Mouse (Mus musculus): ENCODE results near the gene Clmn. TPM values are rescaled to one million over a fixed set of nuclear protein-coding genes. Genes with fewer than 3 reads are reported as not detected.

Clmn gene
- polyA plus RNA-seq, 1 experiment from 2014 or later = 3.0 TPM

DNA sequence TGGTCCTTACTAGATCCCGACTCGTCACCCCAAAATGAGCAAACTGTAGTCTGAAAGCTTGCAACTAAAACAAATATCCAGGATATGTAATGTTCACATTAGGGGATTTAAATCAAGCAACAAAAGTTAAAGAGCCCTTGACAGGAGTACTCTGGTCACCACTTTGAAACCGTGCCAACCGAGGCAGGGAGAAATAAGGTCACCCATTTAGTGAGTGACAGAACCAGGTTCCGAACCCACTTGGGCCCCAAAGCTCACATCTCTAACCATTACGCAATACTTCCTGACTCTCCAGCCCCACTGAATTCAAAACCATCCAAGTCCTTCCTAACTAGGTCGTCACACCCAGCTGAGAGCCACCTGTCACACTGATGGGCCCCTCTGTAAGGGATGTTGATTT, 46.8 kb downstream of the Clmn start:
- WGBS = 80% methylated on average over 7 of the region's 7 CpGs
- H3K4me1 ChIP-seq (ENCODE audit: control insufficient read depth, insufficient read depth, low read length) = peaks cover 10% of the 10 kb centered on the region; the same call in 1 of the 2 replicates
- no peaks in the 10 kb centered on the region for H3K36me3 ChIP-seq (ENCODE audit: control insufficient read depth, insufficient read depth, low read length)
- no peak overlapping the region for H3K4me2 ChIP-seq (ENCODE audit: low read depth, low read length)
- H3K4me3 ChIP-seq (ENCODE audit: low read length) = no peak overlapping the region
- no peaks in the 10 kb centered on the region for H3K9me3 ChIP-seq (ENCODE audit: control insufficient read depth, low read length)
- no peak overlapping the region for H3K9ac ChIP-seq (ENCODE audit: low read depth, low read length)
- no peak for ATAC-seq
- no peak overlapping the region for H3K27ac ChIP-seq (ENCODE audit: low read length)
- no peaks in the 10 kb centered on the region for H3K27me3 ChIP-seq (replicated peaks; ENCODE audit: control insufficient read depth, insufficient read depth, low read length)

DNA sequence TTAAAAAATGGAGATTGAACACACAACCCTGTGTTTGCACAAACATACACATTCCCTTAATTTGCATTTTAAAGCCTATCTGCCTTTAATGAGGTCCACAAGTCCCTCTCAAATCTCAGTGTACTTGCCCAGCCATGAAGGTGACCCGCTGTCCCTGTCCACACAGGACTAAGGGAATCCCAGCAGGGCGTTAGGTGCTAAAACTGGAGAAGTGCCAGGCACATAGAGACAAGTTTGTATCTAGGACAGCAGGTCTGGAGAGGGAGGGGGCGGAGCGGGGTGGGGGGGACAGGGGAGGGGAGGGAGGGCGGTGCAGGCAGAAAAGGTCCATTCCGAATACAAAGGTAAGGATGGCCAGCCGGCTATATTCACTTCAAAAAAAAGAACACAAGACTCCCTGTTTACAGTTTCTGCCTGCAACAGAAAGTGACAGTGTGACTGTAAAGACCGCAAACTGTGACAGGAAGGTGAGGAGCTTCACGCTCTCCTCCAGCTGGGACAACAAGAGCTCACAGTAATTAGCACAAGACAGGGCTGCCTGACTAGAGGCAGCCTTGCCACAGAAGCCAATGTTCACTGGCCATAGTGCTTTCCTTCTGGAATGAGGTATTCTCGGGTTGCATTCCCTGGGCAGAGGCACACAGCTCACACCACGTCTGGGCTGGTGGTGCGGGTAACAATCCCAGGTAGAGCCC, 47.6 kb downstream of the Clmn start:
- Histone ChIP-seq H3K4me3 (ENCODE audit: low read length) (no peak overlapping the region), H3K4me2 (ENCODE audit: low read depth, low read length) (no peak overlapping the region), H3K9ac (ENCODE audit: low read depth, low read length) (no peak overlapping the region), H3K4me1 (ENCODE audit: control insufficient read depth, insufficient read depth, low read length) (peaks cover 11% of the 10 kb centered on the region; the same call in 1 of the 2 replicates), H3K27me3 (replicated peaks; ENCODE audit: control insufficient read depth, insufficient read depth, low read length) (no peaks in the 10 kb centered on the region), H3K27ac (ENCODE audit: low read length) (no peak overlapping the region), H3K9me3 (ENCODE audit: control insufficient read depth, low read length) (no peaks in the 10 kb centered on the region), H3K36me3 (ENCODE audit: control insufficient read depth, insufficient read depth, low read length) (no peaks in the 10 kb centered on the region)
- ATAC-seq = no peak
- WGBS = 49% methylated on average over 12 of the region's 12 CpGs

DNA sequence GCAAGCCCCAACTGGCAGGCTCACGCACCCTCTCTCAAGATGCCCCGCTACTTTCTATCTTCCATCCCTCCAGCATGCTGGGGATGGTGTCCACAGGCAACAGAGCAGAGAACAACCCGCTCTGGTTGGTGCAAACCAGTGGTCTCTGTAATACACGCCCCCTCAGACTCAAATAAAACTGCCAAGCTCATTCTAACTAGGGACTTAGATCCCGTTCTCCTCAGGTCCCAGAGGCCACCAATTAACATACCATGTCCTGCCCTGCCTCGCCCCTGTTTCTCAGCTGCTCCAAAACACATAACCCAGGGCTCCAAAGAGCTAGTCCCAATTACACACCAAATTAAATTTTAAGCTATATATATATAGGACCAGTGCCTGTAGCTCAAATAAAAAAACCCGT, 50.6 kb downstream of the Clmn start:
- 52% methylated on average over 7 of the region's 7 CpGs for WGBS
- Histone ChIP-seq H3K36me3 (ENCODE audit: control insufficient read depth, insufficient read depth, low read length) (no peaks in the 10 kb centered on the region), H3K4me2 (ENCODE audit: low read depth, low read length) (no peak overlapping the region), H3K4me3 (ENCODE audit: low read length) (no peak overlapping the region), H3K9me3 (ENCODE audit: control insufficient read depth, low read length) (no peaks in the 10 kb centered on the region), H3K9ac (ENCODE audit: low read depth, low read length) (no peak overlapping the region), H3K4me1 (ENCODE audit: control insufficient read depth, insufficient read depth, low read length) (peaks cover 16% of the 10 kb centered on the region; the same call in 1 of the 2 replicates), H3K27me3 (replicated peaks; ENCODE audit: control insufficient read depth, insufficient read depth, low read length) (no peaks in the 10 kb centered on the region), H3K27ac (ENCODE audit: low read length) (no peak overlapping the region)
- ATAC-seq = peak; percentile 26; the same call in 1 of the 2 replicates

DNA sequence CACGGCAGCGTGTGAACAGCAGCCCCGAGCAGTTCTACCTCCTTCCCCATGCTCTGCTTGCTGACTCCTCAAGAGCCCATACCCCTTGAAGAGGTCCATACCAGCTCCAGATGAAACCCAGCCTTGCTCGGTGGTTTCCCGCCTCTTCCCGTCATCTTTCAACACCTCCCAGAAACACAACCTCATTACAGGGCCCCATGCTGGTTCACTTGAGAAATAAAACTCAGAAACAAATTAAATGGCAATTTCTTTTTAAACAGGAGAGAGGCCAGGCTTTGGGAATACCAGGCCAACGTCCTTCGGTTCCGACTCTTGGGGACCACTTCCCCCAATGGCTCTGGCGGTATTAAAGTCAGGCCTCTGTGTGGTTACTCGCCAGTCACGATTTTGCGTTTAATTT, 51.1 kb downstream of the Clmn start:
- Histone ChIP-seq H3K9ac (ENCODE audit: low read depth, low read length) (no peak overlapping the region), H3K4me1 (ENCODE audit: control insufficient read depth, insufficient read depth, low read length) (peaks cover 21% of the 10 kb centered on the region), H3K9me3 (ENCODE audit: control insufficient read depth, low read length) (no peaks in the 10 kb centered on the region), H3K36me3 (ENCODE audit: control insufficient read depth, insufficient read depth, low read length) (no peaks in the 10 kb centered on the region), H3K4me3 (ENCODE audit: low read length) (no peak overlapping the region), H3K27ac (ENCODE audit: low read length) (no peak overlapping the region), H3K4me2 (ENCODE audit: low read depth, low read length) (no peak overlapping the region), H3K27me3 (replicated peaks; ENCODE audit: control insufficient read depth, insufficient read depth, low read length) (no peaks in the 10 kb centered on the region)
- no peak for ATAC-seq
- 83% methylated on average over 13 of the region's 13 CpGs for WGBS

DNA sequence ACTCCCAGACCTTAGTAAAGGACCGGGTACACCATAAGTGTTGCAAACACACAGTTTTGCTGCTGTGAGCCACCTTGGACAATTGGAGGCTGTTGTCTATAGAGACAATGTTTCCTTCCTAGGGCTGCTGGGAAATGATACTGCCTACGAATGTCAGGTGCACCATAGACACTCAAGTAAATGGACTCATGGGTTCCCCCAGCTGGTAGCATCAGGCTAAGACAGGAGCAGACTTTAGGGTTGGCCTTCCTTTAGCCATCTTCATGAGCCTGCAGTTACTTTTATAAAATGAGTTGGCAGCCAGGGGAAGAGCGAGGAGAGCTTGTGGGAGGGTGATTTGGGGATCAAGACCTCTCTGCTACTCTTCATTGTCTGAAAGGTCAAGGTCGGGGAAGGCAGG, 52.2 kb downstream of the Clmn start:
- Histone ChIP-seq H3K36me3 (ENCODE audit: control insufficient read depth, insufficient read depth, low read length) (no peaks in the 10 kb centered on the region), H3K4me1 (ENCODE audit: control insufficient read depth, insufficient read depth, low read length) (peaks cover 31% of the 10 kb centered on the region), H3K27ac (ENCODE audit: low read length) (no peak overlapping the region), H3K4me2 (ENCODE audit: low read depth, low read length) (no peak overlapping the region), H3K4me3 (ENCODE audit: low read length) (no peak overlapping the region), H3K9ac (ENCODE audit: low read depth, low read length) (no peak overlapping the region), H3K9me3 (ENCODE audit: control insufficient read depth, low read length) (no peaks in the 10 kb centered on the region), H3K27me3 (replicated peaks; ENCODE audit: control insufficient read depth, insufficient read depth, low read length) (no peaks in the 10 kb centered on the region)
- WGBS = 79% methylated on average over 4 of the region's 4 CpGs
- no peak for ATAC-seq

DNA sequence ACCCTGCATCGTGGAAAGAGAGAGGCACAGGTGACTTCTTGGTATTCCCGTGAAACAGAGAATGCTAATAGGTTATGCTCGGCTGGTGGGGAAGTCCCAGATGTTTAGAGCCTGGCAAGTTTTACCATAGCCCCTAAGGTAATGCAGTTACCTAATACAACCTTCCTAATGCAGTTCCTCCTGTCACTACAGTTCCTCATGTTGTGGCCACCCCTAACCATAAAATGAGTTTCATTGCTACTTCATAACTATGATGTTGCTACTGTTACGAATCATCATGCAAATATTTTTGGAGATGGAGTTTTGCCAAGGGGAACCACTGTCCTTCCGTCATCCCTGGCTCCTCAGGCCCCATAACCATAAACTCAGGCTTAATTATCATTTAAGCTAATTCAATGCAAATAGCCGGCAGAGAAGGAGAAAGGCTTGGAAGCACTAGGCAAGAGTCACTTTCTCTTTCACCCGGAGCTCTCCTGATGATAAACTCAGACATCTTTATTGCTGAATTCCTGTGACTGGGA, 53.9 kb downstream of the Clmn start:
- no peak overlapping the region for H3K9ac ChIP-seq (ENCODE audit: low read depth, low read length)
- H3K27ac ChIP-seq (ENCODE audit: low read length) = no peak overlapping the region
- H3K4me2 ChIP-seq (ENCODE audit: low read depth, low read length) = no peak overlapping the region
- H3K27me3 ChIP-seq (replicated peaks; ENCODE audit: control insufficient read depth, insufficient read depth, low read length) = no peaks in the 10 kb centered on the region
- ATAC-seq = no peak
- WGBS = 53% methylated on average over 7 of the region's 7 CpGs
- no peaks in the 10 kb centered on the region for H3K36me3 ChIP-seq (ENCODE audit: control insufficient read depth, insufficient read depth, low read length)
- no peaks in the 10 kb centered on the region for H3K9me3 ChIP-seq (ENCODE audit: control insufficient read depth, low read length)
- H3K4me3 ChIP-seq (ENCODE audit: low read length) = no peak overlapping the region
- H3K4me1 ChIP-seq (ENCODE audit: control insufficient read depth, insufficient read depth, low read length) = peaks cover 31% of the 10 kb centered on the region

DNA sequence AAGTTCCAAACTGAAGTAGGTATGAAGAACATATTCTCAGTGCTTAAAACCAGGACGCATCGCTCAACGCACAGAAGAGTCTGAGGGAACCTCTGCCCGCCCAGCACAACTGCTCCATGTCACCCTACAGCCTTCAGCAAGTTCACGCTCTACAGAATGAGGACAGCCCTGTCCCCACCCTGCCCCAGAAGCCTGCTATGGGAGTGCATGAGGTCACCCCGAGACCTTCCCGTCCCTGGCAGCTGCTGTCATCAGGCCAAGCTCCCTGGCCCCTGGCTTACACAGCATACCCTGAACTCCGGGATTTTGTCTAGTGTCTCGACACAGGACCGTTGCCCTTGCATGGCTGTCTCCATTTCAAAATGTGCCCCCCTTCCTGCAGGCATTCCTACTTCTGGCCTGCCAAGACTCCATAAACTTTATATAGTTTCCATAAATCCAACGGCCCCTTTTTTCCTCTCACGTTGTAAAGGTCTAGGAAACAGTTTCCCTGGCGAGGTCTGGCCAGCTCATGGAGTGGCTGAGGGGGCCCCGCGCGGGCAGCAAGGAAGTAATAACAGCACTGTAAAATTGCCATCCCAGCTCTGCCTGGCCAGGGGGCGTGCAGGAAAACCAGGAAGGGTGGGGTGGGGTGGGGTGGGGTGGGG, 56.3 kb downstream of the Clmn start:
- no peak overlapping the region for H3K9ac ChIP-seq (ENCODE audit: low read depth, low read length)
- WGBS = 49% methylated on average over 17 of the region's 17 CpGs

DNA sequence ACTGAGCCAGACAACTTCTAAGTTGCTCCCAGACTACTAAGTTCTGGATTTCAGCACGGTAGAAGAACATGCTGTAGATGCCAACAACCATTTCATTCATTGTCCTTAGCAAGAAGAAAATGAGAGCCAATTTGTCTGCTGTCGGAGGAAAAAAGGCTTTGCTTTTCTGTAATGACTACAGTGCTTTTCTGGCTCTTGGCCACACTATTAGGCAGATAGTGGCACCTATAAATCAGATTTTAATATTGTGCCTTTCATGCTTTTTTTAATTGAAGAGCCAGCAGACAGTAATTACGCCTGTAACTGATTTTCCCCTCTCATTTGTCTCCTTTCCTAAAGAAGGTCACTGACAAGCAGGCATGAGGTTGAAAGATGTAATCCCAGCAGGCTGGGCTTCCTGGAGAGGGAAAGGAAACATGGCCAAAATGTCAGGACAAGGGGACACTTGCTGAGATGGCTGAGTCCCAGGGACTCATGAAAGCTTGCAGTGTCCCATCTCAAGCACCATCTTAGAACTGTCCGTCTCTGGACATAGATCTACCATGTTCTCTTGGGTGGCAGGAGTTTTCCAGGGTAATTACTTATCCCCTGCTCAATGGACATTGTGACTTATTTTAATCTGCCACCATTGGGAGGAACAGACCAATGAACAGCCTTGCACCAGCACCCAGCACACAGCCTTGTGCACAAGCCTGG, 58.0 kb downstream of the Clmn start:
- 70% methylated on average over 4 of the region's 4 CpGs for WGBS
- ATAC-seq = no peak
- Histone ChIP-seq H3K9ac (ENCODE audit: low read depth, low read length) (no peak overlapping the region), H3K4me3 (ENCODE audit: low read length) (no peak overlapping the region), H3K27ac (ENCODE audit: low read length) (no peak overlapping the region), H3K36me3 (ENCODE audit: control insufficient read depth, insufficient read depth, low read length) (no peaks in the 10 kb centered on the region), H3K27me3 (replicated peaks; ENCODE audit: control insufficient read depth, insufficient read depth, low read length) (no peaks in the 10 kb centered on the region), H3K4me1 (ENCODE audit: control insufficient read depth, insufficient read depth, low read length) (peaks cover 22% of the 10 kb centered on the region), H3K4me2 (ENCODE audit: low read depth, low read length) (no peak overlapping the region), H3K9me3 (ENCODE audit: control insufficient read depth, low read length) (no peaks in the 10 kb centered on the region)

More for the DNA sequence above, 56.3 kb downstream of the Clmn start:
- Histone ChIP-seq H3K27me3 (replicated peaks; ENCODE audit: control insufficient read depth, insufficient read depth, low read length) (no peaks in the 10 kb centered on the region), H3K4me1 (ENCODE audit: control insufficient read depth, insufficient read depth, low read length) (peaks cover 25% of the 10 kb centered on the region), H3K27ac (ENCODE audit: low read length) (no peak overlapping the region), H3K36me3 (ENCODE audit: control insufficient read depth, insufficient read depth, low read length) (no peaks in the 10 kb centered on the region), H3K4me2 (ENCODE audit: low read depth, low read length) (0 out of 2 replicates have a peak overlapping the region, but pooled peaks have one; percentile 3), H3K9me3 (ENCODE audit: control insufficient read depth, low read length) (no peaks in the 10 kb centered on the region), H3K4me3 (ENCODE audit: low read length) (no peak overlapping the region)
- peak; percentile 71 for ATAC-seq

DNA sequence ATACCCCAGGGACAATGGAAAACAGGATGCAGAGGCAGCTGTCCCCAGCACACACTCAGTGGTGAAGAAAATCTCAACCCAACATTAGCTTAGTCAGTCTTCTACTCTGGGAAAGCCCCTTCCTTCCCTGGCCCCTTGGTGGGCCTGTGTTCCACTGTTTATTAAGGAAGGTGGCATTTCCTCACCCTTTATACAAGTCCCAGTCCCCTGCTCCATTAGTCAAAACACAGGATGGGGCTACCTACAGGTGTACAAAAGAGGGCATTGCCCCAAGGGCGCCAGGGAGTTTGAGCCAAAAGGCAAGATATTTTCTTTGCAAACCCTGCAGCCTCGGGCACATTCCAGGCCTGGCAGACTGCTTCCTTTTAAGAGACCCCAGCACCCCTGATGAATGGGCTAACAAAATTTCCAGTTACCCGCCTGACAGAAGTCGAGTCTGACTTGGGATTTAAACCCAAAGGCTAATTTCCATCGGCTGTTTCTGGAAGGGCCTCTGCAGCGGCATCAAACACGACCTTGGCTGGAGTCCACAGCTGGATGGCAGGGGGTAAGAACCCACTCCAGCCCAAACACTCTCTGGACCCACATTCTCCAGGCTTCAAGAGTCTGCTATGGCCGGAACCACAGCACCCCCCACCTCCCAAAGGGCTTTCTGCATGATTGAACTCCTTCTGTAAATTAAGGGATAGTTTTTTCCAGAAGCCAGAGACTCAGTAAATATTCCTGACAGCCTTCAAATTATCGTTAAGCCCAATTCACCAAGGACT, 63.2 kb downstream of the Clmn start:
- Histone ChIP-seq H3K4me1 (ENCODE audit: control insufficient read depth, insufficient read depth, low read length) (no peaks in the 10 kb centered on the region), H3K4me2 (ENCODE audit: low read depth, low read length) (no peak overlapping the region), H3K9ac (ENCODE audit: low read depth, low read length) (no peak overlapping the region), H3K9me3 (ENCODE audit: control insufficient read depth, low read length) (peaks cover 4% of the 10 kb centered on the region; the same call in 1 of the 2 replicates), H3K27me3 (replicated peaks; ENCODE audit: control insufficient read depth, insufficient read depth, low read length) (no peaks in the 10 kb centered on the region), H3K27ac (ENCODE audit: low read length) (no peak overlapping the region), H3K4me3 (ENCODE audit: low read length) (no peak overlapping the region), H3K36me3 (ENCODE audit: control insufficient read depth, insufficient read depth, low read length) (peaks cover 21% of the 10 kb centered on the region)
- no peak for ATAC-seq
- 57% methylated on average over 9 of the region's 9 CpGs for WGBS

Measured in intestine, embryonic 16.5 days (tissue).